Mouse (Mus musculus): Measurements from ENCODE around the gene Bbs12. TPM values are rescaled to one million over a fixed set of nuclear protein-coding genes. Genes with fewer than 3 reads are reported as not detected.

The Bbs12 gene
- polyA plus RNA-seq, 1 experiment: 0.14 TPM

DNA sequence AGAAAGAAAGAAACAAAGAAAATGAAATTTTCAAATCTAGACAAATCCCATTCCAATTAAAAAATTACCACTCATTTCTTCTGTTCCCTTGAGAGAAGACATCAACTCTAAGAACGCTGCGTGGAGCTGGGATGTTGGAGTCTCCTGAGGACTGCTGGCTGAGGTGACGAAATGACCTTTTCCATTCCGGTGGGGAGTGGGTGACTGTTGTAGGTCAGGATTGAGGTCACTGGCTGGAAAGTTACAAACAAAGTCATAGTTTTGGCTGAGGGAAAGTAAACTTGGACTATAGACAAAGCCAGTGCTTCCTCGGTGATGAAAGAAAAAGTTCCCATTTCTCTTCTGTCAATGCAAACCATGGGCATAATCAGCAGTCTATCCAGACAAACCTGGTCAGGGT lies 30.5 kb downstream of the Bbs12 start:
- H3K27ac ChIP-seq (ENCODE audit: insufficient read depth, low read depth, low read length): no peak overlapping the region
- 63% methylated on average over 5 of the region's 5 CpGs for WGBS
- H3K36me3 ChIP-seq (ENCODE audit: control insufficient read depth, insufficient read depth, low read length): no peaks in the 10 kb centered on the region
- no peak for TF ChIP-seq POLR2A (IDR thresholded peaks at IDR 0.05; ENCODE audit: low read depth, low read length)
- no peak for TF ChIP-seq CTCF (IDR thresholded peaks at IDR 0.05; ENCODE audit: extremely low read depth, insufficient read length, insufficient replicate concordance, low read depth, low read length)
- H3K27me3 ChIP-seq (ENCODE audit: control insufficient read depth, insufficient read depth, low read length): no peaks in the 10 kb centered on the region; the same call in none of the 2 replicates
- H3K4me3 ChIP-seq (ENCODE audit: low read depth, low read length): no peak overlapping the region
- no peaks in the 10 kb centered on the region for H3K4me1 ChIP-seq (ENCODE audit: control insufficient read depth, insufficient read depth, insufficient read length, low read length)

DNA sequence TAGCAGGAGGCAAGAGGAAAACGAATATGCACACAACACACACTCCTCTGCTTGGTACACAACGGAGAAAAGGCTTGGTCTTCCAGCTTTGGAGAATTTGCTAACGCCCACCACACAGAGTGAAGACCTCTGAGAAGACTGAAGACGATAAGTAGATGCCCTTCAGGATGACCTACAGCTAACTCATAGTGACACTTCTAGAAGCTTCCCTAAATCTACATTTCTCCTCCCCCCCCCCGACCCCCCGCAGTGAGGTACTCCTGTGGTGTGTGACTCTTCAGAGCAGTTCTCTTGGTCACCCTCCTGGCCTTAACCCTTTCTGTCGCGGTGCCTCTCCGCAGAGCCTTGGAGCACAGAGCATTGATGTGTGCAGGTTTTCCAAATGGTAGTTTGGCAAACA lies 35.3 kb downstream of the Bbs12 start:
- WGBS: 42% methylated on average over 9 of the region's 9 CpGs
- TF ChIP-seq POLR2A (IDR thresholded peaks at IDR 0.05; ENCODE audit: low read depth, low read length) (no peak), CTCF (IDR thresholded peaks at IDR 0.05; ENCODE audit: extremely low read depth, insufficient read length, insufficient replicate concordance, low read depth, low read length) (no peak)

DNA sequence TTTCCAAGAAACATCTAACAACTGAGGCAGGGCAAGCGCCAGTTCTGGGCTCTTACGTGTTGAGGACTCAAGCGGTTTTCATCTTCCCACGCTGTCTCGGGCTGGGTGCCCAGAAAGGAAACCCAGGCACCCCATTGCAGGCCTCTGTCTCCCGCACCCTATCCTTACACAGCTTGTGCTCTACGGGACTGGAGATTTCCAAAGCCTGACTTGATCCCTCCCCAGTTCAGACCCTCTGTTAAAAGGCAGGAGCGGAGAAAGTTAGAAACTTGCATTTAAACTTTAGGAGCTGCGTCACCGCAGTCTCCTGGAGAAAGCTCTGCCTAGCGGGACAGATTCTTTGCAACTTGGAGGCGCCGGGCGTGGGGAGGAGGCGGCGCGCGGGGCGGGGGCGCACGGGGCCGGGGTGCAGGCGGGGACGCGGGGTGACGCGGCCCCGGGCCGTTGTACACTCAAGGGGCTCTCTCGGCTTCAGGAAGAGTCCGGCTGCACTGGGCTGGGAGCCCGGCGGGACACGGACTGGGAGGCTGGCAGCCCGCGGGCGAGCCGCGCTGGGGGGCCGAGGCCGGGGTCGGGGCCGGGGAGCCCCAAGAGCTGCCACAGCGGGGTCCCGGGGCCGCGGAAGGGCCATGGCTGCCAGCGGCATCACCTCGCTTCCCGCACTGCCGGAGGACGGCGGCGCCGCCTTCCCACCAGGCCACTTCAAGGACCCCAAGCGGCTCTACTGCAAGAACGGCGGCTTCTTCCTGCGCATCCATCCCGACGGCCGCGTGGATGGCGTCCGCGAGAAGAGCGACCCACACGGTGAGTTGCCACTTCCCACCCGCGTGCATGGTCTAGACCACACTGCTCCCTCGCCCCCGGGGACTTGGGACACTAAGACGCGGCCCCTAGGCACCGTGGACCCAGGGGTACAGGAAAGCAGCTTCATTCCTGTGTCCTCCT lies 36.1 kb downstream of the Bbs12 start, which contains the start of gene Fgf2:
Gene Fgf2 (plus strand): TSS at position 126 of the 945 bp plus-strand sequence.
- Histone ChIP-seq H3K36me3 (ENCODE audit: control insufficient read depth, insufficient read depth, low read length) (no peaks in the 10 kb centered on the region), H3K27me3 (ENCODE audit: control insufficient read depth, insufficient read depth, low read length) (peaks cover 15% of the 10 kb centered on the region), H3K27ac (ENCODE audit: insufficient read depth, low read depth, low read length) (peak within 1 kb of the TSS; percentile 15; the same call in 1 of the 2 replicates), H3K4me1 (ENCODE audit: control insufficient read depth, insufficient read depth, insufficient read length, low read length) (no peaks in the 10 kb centered on the region), H3K4me3 (ENCODE audit: low read depth, low read length) (peak within 1 kb of the TSS; percentile 65)
- TF ChIP-seq POLR2A (IDR thresholded peaks at IDR 0.05; ENCODE audit: low read depth, low read length) (no peak), CTCF (IDR thresholded peaks at IDR 0.05; ENCODE audit: extremely low read depth, insufficient read length, insufficient replicate concordance, low read depth, low read length) (no peak)
- 1% methylated on average over 75 of the region's 75 CpGs for WGBS

More for the DNA sequence above, 35.3 kb downstream of the Bbs12 start:
- Histone ChIP-seq H3K4me1 (ENCODE audit: control insufficient read depth, insufficient read depth, insufficient read length, low read length) (no peaks in the 10 kb centered on the region), H3K4me3 (ENCODE audit: low read depth, low read length) (no peak overlapping the region), H3K36me3 (ENCODE audit: control insufficient read depth, insufficient read depth, low read length) (no peaks in the 10 kb centered on the region), H3K27ac (ENCODE audit: insufficient read depth, low read depth, low read length) (peak overlapping the region; percentile 15; the same call in 1 of the 2 replicates), H3K27me3 (ENCODE audit: control insufficient read depth, insufficient read depth, low read length) (peaks cover 15% of the 10 kb centered on the region)

DNA sequence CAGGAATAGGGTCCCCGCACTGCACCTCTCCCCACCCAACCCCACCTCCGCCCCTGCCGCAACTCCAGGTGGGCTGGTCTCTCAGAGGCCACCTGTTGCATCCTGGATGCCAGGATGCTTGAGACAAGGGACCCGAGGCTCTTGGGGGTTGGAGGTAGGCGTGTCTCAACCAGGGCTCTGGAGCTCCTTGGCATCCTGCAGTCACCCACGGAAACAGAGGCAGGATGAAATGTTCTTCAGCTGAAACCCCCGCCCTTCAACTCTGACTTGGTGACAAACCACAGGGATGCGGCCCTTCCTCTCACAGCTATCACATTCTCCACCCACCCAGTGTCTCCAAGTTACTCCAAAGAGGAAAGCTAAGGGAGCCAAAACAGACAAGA lies 36.8 kb downstream of the Bbs12 start:
- Histone ChIP-seq H3K4me3 (ENCODE audit: low read depth, low read length) (peak overlapping the region; percentile 65), H3K36me3 (ENCODE audit: control insufficient read depth, insufficient read depth, low read length) (no peaks in the 10 kb centered on the region), H3K27ac (ENCODE audit: insufficient read depth, low read depth, low read length) (no peak overlapping the region), H3K27me3 (ENCODE audit: control insufficient read depth, insufficient read depth, low read length) (peaks cover 15% of the 10 kb centered on the region), H3K4me1 (ENCODE audit: control insufficient read depth, insufficient read depth, insufficient read length, low read length) (no peaks in the 10 kb centered on the region)
- 17% methylated on average over 8 of the region's 8 CpGs for WGBS
- TF ChIP-seq CTCF (IDR thresholded peaks at IDR 0.05; ENCODE audit: extremely low read depth, insufficient read length, insufficient replicate concordance, low read depth, low read length) (no peak), POLR2A (IDR thresholded peaks at IDR 0.05; ENCODE audit: low read depth, low read length) (no peak)

DNA sequence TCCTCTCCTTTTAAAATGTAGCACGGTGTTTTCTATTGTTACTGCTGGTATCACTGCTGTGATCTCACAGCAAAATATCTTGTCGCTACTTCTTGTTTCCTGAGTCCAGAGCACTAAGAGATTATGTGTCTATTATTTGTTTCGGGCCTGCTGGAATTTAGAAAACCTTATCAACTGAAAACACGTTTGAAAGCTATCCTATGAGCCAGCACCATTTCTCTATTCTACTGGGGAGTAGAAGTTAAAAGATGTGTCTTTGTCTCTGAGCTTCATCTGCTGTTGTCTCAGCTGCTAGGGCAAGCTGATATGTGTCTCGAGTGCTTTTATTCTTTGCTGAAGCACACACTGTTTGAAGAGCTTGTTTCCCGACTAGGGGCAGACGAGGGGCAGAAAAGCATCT lies 38.0 kb downstream of the Bbs12 start:
- TF ChIP-seq POLR2A (IDR thresholded peaks at IDR 0.05; ENCODE audit: low read depth, low read length): no peak
- no peak for TF ChIP-seq CTCF (IDR thresholded peaks at IDR 0.05; ENCODE audit: extremely low read depth, insufficient read length, insufficient replicate concordance, low read depth, low read length)
- WGBS: 53% methylated on average over 7 of the region's 7 CpGs
- Histone ChIP-seq H3K4me3 (ENCODE audit: low read depth, low read length) (no peak overlapping the region), H3K27me3 (ENCODE audit: control insufficient read depth, insufficient read depth, low read length) (peaks cover 15% of the 10 kb centered on the region), H3K27ac (ENCODE audit: insufficient read depth, low read depth, low read length) (no peak overlapping the region), H3K36me3 (ENCODE audit: control insufficient read depth, insufficient read depth, low read length) (no peaks in the 10 kb centered on the region), H3K4me1 (ENCODE audit: control insufficient read depth, insufficient read depth, insufficient read length, low read length) (no peaks in the 10 kb centered on the region)

DNA sequence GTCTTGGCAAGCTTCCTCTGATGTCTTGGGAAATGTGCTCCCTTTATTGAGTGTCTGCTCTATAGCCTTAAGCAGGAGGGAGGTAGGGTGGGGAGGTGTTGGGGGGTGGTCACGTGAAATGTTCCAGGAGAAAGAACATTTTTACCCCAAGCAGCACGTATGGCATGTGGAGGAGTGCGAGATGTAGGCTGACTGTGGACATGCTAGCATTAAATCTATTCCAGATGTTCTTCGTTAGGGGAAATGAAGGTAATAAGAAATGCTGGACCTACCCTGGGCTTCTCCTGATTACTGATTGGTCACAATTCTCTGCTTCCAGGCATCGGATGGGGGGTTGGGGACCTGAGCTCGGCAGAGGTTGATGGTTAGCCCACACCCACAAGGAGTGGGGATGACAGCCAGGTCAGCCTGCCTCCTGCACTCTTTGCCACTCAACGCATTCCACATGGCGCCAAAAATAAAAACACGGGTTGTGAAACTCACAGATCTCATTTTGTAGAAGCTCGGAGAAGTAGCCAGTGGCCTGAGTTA lies 41.7 kb downstream of the Bbs12 start:
- Histone ChIP-seq H3K4me3 (ENCODE audit: low read depth, low read length) (no peak overlapping the region), H3K27me3 (ENCODE audit: control insufficient read depth, insufficient read depth, low read length) (peaks cover 6% of the 10 kb centered on the region), H3K4me1 (ENCODE audit: control insufficient read depth, insufficient read depth, insufficient read length, low read length) (no peaks in the 10 kb centered on the region), H3K27ac (ENCODE audit: insufficient read depth, low read depth, low read length) (no peak overlapping the region), H3K36me3 (ENCODE audit: control insufficient read depth, insufficient read depth, low read length) (no peaks in the 10 kb centered on the region)
- WGBS: 81% methylated on average over 10 of the region's 10 CpGs
- no peak for TF ChIP-seq POLR2A (IDR thresholded peaks at IDR 0.05; ENCODE audit: low read depth, low read length)
- no peak for TF ChIP-seq CTCF (IDR thresholded peaks at IDR 0.05; ENCODE audit: extremely low read depth, insufficient read length, insufficient replicate concordance, low read depth, low read length)

DNA sequence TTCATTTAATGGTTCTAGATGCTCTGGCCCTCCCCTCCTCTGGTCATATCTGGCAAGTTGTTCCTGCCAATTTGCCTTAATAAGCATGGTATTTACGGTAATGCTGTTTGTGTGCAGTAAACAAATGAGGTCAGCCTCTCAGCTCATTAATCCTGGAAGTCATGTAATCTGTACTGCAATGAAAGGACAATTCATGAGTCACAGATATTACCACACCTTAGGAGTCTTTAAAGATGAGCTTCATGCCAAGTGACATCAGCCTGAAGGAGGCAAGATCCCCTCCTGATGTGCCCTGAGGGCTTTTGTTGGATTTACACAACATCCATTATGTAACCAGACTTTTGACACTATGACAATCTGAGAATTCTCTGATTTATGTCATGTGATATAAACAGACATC lies 42.4 kb downstream of the Bbs12 start:
- Histone ChIP-seq H3K27ac (ENCODE audit: insufficient read depth, low read depth, low read length) (no peak overlapping the region), H3K4me1 (ENCODE audit: control insufficient read depth, insufficient read depth, insufficient read length, low read length) (no peaks in the 10 kb centered on the region), H3K27me3 (ENCODE audit: control insufficient read depth, insufficient read depth, low read length) (0 out of 2 replicates have a peak, but pooled peaks cover 2% of the 10 kb centered on the region), H3K4me3 (ENCODE audit: low read depth, low read length) (no peak overlapping the region), H3K36me3 (ENCODE audit: control insufficient read depth, insufficient read depth, low read length) (no peaks in the 10 kb centered on the region)
- 64% methylated on average over 1 of the region's 1 CpGs for WGBS
- TF ChIP-seq CTCF (IDR thresholded peaks at IDR 0.05; ENCODE audit: extremely low read depth, insufficient read length, insufficient replicate concordance, low read depth, low read length) (no peak), POLR2A (IDR thresholded peaks at IDR 0.05; ENCODE audit: low read depth, low read length) (no peak)
